Mouse (Mus musculus) liver, postnatal 0 days (tissue): ENCODE data around the gene Clpp.

Source experiments
- CTCF ChIP-seq: sonication (generic); IDR thresholded peaks from 2 replicates; pipeline ENCODE4 v1.5.1; 2016; ENCODE audit warnings: antibody characterized with exemption, low read depth
- EP300 ChIP-seq: IDR thresholded peaks from 2 replicates; pipeline ENCODE4 v1.6.1; 2016; ENCODE audit warnings: antibody characterized with exemption, low read depth, mild to moderate bottlenecking

- TF ChIP-seq CTCF (no peak), EP300 (no peak)
These were observed 9.1 kb upstream of the Clpp start for GRCm38 (mm10) chr17:56981049-56981448.
